Mouse (Mus musculus) ES-E14 (cell line): ENCODE measurements around the gene Dcaf10.

Source experiments
- CHD2 ChIP-seq: IDR thresholded peaks from 2 replicates; pipeline ENCODE4 v1.6.1; 2014; ENCODE audit warnings: mild to moderate bottlenecking, low read depth, low read length, inconsistent platforms
- HCFC1 ChIP-seq: IDR thresholded peaks from 2 replicates; pipeline ENCODE4 v1.6.1; 2012; ENCODE audit warnings: low read length, inconsistent platforms, borderline replicate concordance; ENCODE audit not compliant: insufficient read depth
- MAFK ChIP-seq: IDR thresholded peaks from 2 replicates; pipeline ENCODE4 v1.6.1; 2014; ENCODE audit warnings: mild to moderate bottlenecking, low read depth, low read length, inconsistent platforms; ENCODE audit not compliant: insufficient read depth
- ZC3H11A ChIP-seq: IDR thresholded peaks from 2 replicates; pipeline ENCODE4 v1.6.1; 2012; ENCODE audit warnings: low read depth, mild to moderate bottlenecking, inconsistent platforms, low read length, borderline replicate concordance
- ZNF384 ChIP-seq: IDR thresholded peaks from 2 replicates; pipeline ENCODE4 v1.6.1; 2012; ENCODE audit warnings: low read depth, low read length, inconsistent platforms

GRCm38 (mm10) chr4:45356653-45357052, 14.8 kb downstream of the Dcaf10 start:
- TF ChIP-seq CHD2 (no peak), ZNF384 (no peak), ZC3H11A (no peak), HCFC1 (no peak), MAFK (no peak)
